Mouse (Mus musculus): Measurements from ENCODE around the gene Polr3h. TPM values are rescaled to one million over a fixed set of nuclear protein-coding genes. Genes with fewer than 3 reads are reported as not detected.

The Polr3h gene
- total and polyA plus RNA-seq, 3 experiments: 40.5 to 224 (median 59.3) TPM

GRCm38 (mm10) chr15:81950716-81951115 lies 24.7 kb upstream of the Polr3h start:
- TF ChIP-seq MYC (IDR thresholded peaks at IDR 0.05; ENCODE audit: low read depth, low read length): no peak
- TF ChIP-seq POLR2A (IDR thresholded peaks at IDR 0.05; ENCODE audit: low read depth, low read length): no peak
- TF ChIP-seq NRF1 (IDR thresholded peaks at IDR 0.05; ENCODE audit: low read depth, low read length): no peak
- no peak for TF ChIP-seq MXI1 (IDR thresholded peaks at IDR 0.05; ENCODE audit: low read depth, low read length)
- no peak for TF ChIP-seq POLR2AphosphoS2 (IDR thresholded peaks at IDR 0.05; ENCODE audit: low read depth, low read length)
- TF ChIP-seq NELFE (IDR thresholded peaks at IDR 0.05; ENCODE audit: low read depth, low read length): no peak
- no peak for TF ChIP-seq E2F4 (IDR thresholded peaks at IDR 0.05; ENCODE audit: insufficient replicate concordance, low read depth, low read length)
- TF ChIP-seq EP300 (IDR thresholded peaks at IDR 0.05; ENCODE audit: low read length): no peak
- no peak for TF ChIP-seq SMC3 (IDR thresholded peaks at IDR 0.05; ENCODE audit: low read depth, low read length)
- TF ChIP-seq GABPA (IDR thresholded peaks at IDR 0.05; ENCODE audit: insufficient replicate concordance, low read depth, low read length): no peak
- no peak for TF ChIP-seq IRF4 (IDR thresholded peaks at IDR 0.05; ENCODE audit: low read depth, low read length)
- Histone ChIP-seq H3K4me2 (ENCODE audit: insufficient read depth, low read depth, poor library complexity, severe bottlenecking) (no peak overlapping the region), H3K27me3 (replicated peaks) (no peaks in the 10 kb centered on the region), H3K9ac (ENCODE audit: insufficient read depth, low read depth) (no peak overlapping the region), H3K79me2 (replicated peaks; ENCODE audit: control insufficient read depth, extremely low read depth, insufficient read depth, poor library complexity, severe bottlenecking) (no peaks in the 10 kb centered on the region), H3K27ac (ENCODE audit: insufficient read depth, low read depth) (no peak overlapping the region), H3K4me3 (replicated peaks in 1 of 3; ENCODE audit: low read depth in 2 of 3, low read length in 2 of 3, poor library complexity in 1 of 3) (no peak overlapping the region), H3K4me1 (ENCODE audit: control insufficient read depth in 1 of 2, insufficient read depth in 2 of 2) (peaks cover 13 to 21% of the 10 kb centered on the region in 2 experiments), H3K9me3 (replicated peaks; ENCODE audit: low read length) (peaks cover 5% of the 10 kb centered on the region), H3K36me3 (replicated peaks in 1 of 2; ENCODE audit: control insufficient read depth in 1 of 2, insufficient read depth in 1 of 2, low read length in 1 of 2) (peaks cover 51 to 67% of the 10 kb centered on the region in 2 experiments)
- dilution Hi-C loops (cut with MboI; ENCODE audit: extremely low pct_ligation_motif_present, extremely low pct_unique_long_range_greater_than_20kb, low sequenced_read_pairs) (no loop called here), in situ Hi-C loops (cut with MboI; ENCODE audit: low pct_ligation_motif_present, low pct_unique_long_range_greater_than_20kb, low sequenced_read_pairs) (loop anchor here (5.0 kb wide), 1 partner anchor 47 kb away; no protein-coding TSS in a partner anchor)
- no peak for DNase-seq (ENCODE audit: extremely low read depth)

- Histone ChIP-seq H3K4me1 (ENCODE audit: control insufficient read depth in 1 of 2, insufficient read depth in 2 of 2) (peaks cover 13 to 21% of the 10 kb centered on the region in 2 experiments), H3K9me3 (replicated peaks; ENCODE audit: low read length) (peaks cover 5% of the 10 kb centered on the region), H3K4me2 (ENCODE audit: insufficient read depth, low read depth, poor library complexity, severe bottlenecking) (no peak overlapping the region), H3K79me2 (replicated peaks; ENCODE audit: control insufficient read depth, extremely low read depth, insufficient read depth, poor library complexity, severe bottlenecking) (no peaks in the 10 kb centered on the region), H3K36me3 (replicated peaks in 1 of 2; ENCODE audit: control insufficient read depth in 1 of 2, insufficient read depth in 1 of 2, low read length in 1 of 2) (peaks cover 42 to 58% of the 10 kb centered on the region in 2 experiments), H3K9ac (ENCODE audit: insufficient read depth, low read depth) (no peak overlapping the region), H3K4me3 (replicated peaks in 1 of 3; ENCODE audit: low read depth in 2 of 3, low read length in 2 of 3, poor library complexity in 1 of 3) (no peak overlapping the region), H3K27ac (ENCODE audit: insufficient read depth, low read depth) (no peak overlapping the region), H3K27me3 (replicated peaks) (no peaks in the 10 kb centered on the region)
- TF ChIP-seq ETS1 (conservative IDR thresholded peaks at IDR 0.05; ENCODE audit: low read depth, low read length) (no peak), EP300 (IDR thresholded peaks at IDR 0.05; ENCODE audit: low read length) (no peak), ZMIZ1 (IDR thresholded peaks at IDR 0.05; ENCODE audit: low read depth, low read length) (no peak), ELF1 (IDR thresholded peaks at IDR 0.05; ENCODE audit: low read depth, low read length) (no peak), ZNF384 (IDR thresholded peaks at IDR 0.05; ENCODE audit: low read depth, low read length) (no peak), TBP (conservative IDR thresholded peaks at IDR 0.05; ENCODE audit: low read depth, low read length) (no peak), MAFK (IDR thresholded peaks at IDR 0.05; ENCODE audit: insufficient replicate concordance, low read length) (no peak), MXI1 (IDR thresholded peaks at IDR 0.05; ENCODE audit: low read depth, low read length) (no peak), E2F4 (IDR thresholded peaks at IDR 0.05; ENCODE audit: insufficient replicate concordance, low read depth, low read length) (no peak), SMC3 (IDR thresholded peaks at IDR 0.05; ENCODE audit: low read depth, low read length) (no peak), IRF4 (IDR thresholded peaks at IDR 0.05; ENCODE audit: low read depth, low read length) (no peak), MEF2A (IDR thresholded peaks at IDR 0.05; ENCODE audit: borderline replicate concordance, low read depth, low read length) (no peak), POLR2A (IDR thresholded peaks at IDR 0.05; ENCODE audit: low read depth, low read length) (no peak), USF2 (conservative IDR thresholded peaks at IDR 0.05; ENCODE audit: low read depth, low read length) (no peak)
- no peak for DNase-seq (ENCODE audit: extremely low read depth)
- dilution Hi-C loops (cut with MboI; ENCODE audit: extremely low pct_ligation_motif_present, extremely low pct_unique_long_range_greater_than_20kb, low sequenced_read_pairs) (no loop called here), in situ Hi-C loops (cut with MboI; ENCODE audit: low pct_ligation_motif_present, low pct_unique_long_range_greater_than_20kb, low sequenced_read_pairs) (loop anchor here (5.0 kb wide), 1 partner anchor 48 kb away; no protein-coding TSS in a partner anchor)
Observed at GRCm38 (mm10) chr15:81949476-81950131, 23.6 kb upstream of the Polr3h start.

All from CH12.LX (cell line).